Mouse (Mus musculus) erythroblast, embryonic 14.5 days (primary cell): ENCODE results near the gene Tubb2a. TPM values are rescaled to one million over a fixed set of nuclear protein-coding genes. Genes with fewer than 3 reads are reported as not detected.

Experiments used
- H3K27me3 ChIP-seq: 2 replicates; pipeline ENCODE4 v1.6.1; 2012; ENCODE audit warnings: inconsistent platforms; ENCODE audit not compliant: control insufficient read depth
- H3K36me3 ChIP-seq: 2 replicates; pipeline ENCODE4 v1.6.1; 2012; ENCODE audit warnings: mild to moderate bottlenecking, inconsistent platforms; ENCODE audit not compliant: control insufficient read depth
- H3K4me1 ChIP-seq: 2 replicates; pipeline ENCODE4 v1.6.1; 2012; ENCODE audit warnings: inconsistent platforms; ENCODE audit not compliant: control insufficient read depth
- H3K4me3 ChIP-seq: replicated peaks from 2 replicates; pipeline ENCODE3; 2012; ENCODE audit warnings: moderate library complexity, mild to moderate bottlenecking, inconsistent platforms
- H3K9me3 ChIP-seq: 2 replicates; pipeline ENCODE4 v1.6.1; 2012; ENCODE audit warnings: low read length, inconsistent platforms, mixed read lengths; ENCODE audit not compliant: control insufficient read depth
- GATA1 ChIP-seq: IDR thresholded peaks from 2 replicates; pipeline ENCODE4 v1.6.1; 2012; ENCODE audit warnings: low read length, inconsistent platforms, mixed read lengths
- TAL1 ChIP-seq: IDR thresholded peaks from 3 replicates; pipeline ENCODE4 v1.6.1; 2012; ENCODE audit warnings: low read length, inconsistent platforms, mixed read lengths
- polyA plus RNA-seq: library from polyadenylated mRNA; stranded (reverse); fragments of >175 nt; gene quantifications from 2 replicates; pipeline ENCODE4 v1.2.3, GENCODE M21; 2012

Tubb2a gene
- polyA plus RNA-seq, 1 experiment = 6.1 TPM

DNA sequence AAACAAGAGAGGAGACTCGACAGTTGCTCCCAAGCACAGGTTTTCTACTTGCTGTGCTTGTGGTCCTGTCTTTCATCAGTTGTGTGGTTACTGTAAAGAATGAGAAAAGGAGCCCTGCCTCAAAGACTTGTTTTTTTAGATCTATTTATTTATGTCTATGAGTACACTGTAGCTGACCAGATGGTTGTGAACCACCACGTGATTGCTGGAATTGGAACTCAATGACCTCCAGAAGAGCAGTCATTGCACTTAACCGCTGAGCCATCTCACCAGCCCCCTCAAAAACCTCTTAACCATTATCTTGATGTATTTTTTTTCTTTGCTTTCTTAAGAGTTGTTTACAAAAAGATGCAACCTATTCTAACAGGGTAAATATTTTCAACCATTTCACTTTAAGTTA lies 42.4 kb downstream of the Tubb2a start:
- peaks cover 42% of the 10 kb centered on the region for H3K36me3 ChIP-seq
- H3K9me3 ChIP-seq = peaks cover 2% of the 10 kb centered on the region; the same call in 1 of the 2 replicates
- no peaks in the 10 kb centered on the region for H3K27me3 ChIP-seq
- no peak overlapping the region for H3K4me3 ChIP-seq
- peaks cover 16% of the 10 kb centered on the region for H3K4me1 ChIP-seq
- TF ChIP-seq GATA1 (no peak), TAL1 (no peak)

DNA sequence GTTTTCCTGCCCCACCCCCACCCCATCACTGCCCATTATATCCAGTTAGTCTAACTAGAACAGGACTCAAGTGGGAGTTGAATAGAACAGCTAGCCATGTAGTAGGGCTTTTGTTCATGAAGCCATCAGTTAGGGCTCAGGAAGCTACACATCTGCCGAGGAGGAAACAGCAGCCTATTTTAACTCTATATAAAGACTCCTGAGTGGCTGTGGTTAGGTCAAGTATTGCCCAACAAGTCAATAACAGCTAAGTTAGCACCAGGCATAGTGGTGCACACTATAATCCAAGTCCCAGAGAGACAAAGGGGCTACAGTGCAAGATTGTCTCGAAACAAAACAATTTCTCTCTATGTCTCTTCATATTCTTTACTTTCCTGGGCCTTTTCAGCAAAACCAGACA lies 45.8 kb downstream of the Tubb2a start:
- H3K9me3 ChIP-seq = no peaks in the 10 kb centered on the region
- H3K4me3 ChIP-seq = no peak overlapping the region
- peaks cover 3% of the 10 kb centered on the region for H3K4me1 ChIP-seq
- H3K36me3 ChIP-seq = peaks cover 73% of the 10 kb centered on the region
- TF ChIP-seq TAL1 = no peak
- no peak for TF ChIP-seq GATA1
- H3K27me3 ChIP-seq = no peaks in the 10 kb centered on the region

Other genes with a start within 250 kb of the Tubb2a start
- not detected in 2 replicates for gene Serpinb6e, start 234.6 kb downstream of the Tubb2a start, polyA plus RNA-seq
- gene Serpinb6c, start 172.3 kb downstream of the Tubb2a start, polyA plus RNA-seq = not detected in 2 replicates
- 0.08 TPM in 1 of 2 replicates, not detected in the other for gene Nqo2, start 113.3 kb downstream of the Tubb2a start, polyA plus RNA-seq
- gene Ripk1, start 75.6 kb downstream of the Tubb2a start, polyA plus RNA-seq = 0.17 and 0.29 TPM in 2 replicates
- 0.44 and 0.81 TPM in 2 replicates for gene Serpinb6a, start 75.2 kb downstream of the Tubb2a start, polyA plus RNA-seq
- 0.17 and 0.67 TPM in 2 replicates for gene Bphl, start 40.4 kb downstream of the Tubb2a start, polyA plus RNA-seq
- gene Tubb2b, start 52.5 kb upstream of the Tubb2a start, polyA plus RNA-seq = 0.06 and 0.14 TPM in 2 replicates
- 3.3 and 3.9 TPM in 2 replicates for gene Psmg4, start 85.0 kb upstream of the Tubb2a start, polyA plus RNA-seq